Mouse (Mus musculus) lung, postnatal 25 days (tissue): ENCODE measurements at regions not wholly inside any gene's neighbourhood (a gene's known extent, or its start where the extent isn't known, plus 50 kb on each side); places are given as distances from the start of the nearest gene placed in this dataset.
A peak's percentile ranks its signal among the peaks of the same experiment; 100 is the strongest.

Experiments
- DNase-seq: peaks from one replicate; pipeline ENCODE4 v3.0.0; 2022; ENCODE audit warnings: low spot score

- no peak for DNase-seq
Measured at GRCm38 (mm10) chr5:149908376-149909078, 109.9 kb upstream of the Rxfp2 start.

DNA sequence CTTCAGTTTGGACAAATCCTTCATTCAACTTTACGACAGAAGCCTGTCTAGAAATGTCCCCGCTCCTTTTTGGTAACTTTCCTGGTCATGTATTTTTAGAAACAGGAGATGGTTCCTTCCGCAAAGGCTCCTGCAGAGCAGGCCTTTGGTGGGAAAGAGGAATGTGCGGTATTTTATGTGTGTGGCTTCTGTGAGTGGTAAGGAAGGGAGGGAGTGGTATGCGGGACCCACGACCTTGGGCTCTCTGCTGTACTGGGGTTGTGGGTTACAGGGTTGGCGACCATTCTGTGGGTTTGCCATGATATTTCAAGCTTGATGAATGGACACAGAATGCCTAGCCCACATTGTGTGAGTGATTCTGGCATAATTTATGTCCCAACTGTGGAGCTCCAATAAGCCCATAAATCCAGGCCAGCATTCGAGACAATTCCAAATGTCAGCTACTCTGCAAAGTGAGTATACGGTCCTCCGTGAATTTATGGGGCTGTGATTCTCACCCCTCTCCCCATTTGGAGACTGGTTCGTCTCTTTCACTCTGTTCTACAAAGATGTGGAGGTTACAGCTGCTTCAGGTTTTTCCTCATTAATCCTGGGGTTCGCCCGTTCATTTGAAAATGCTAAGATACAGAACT lies 109.3 kb upstream of the Rxfp2 start:
- no peak for DNase-seq

- no peak for DNase-seq
Measured at GRCm38 (mm10) chr5:149909971-149910370, 108.5 kb upstream of the Rxfp2 start.

DNA sequence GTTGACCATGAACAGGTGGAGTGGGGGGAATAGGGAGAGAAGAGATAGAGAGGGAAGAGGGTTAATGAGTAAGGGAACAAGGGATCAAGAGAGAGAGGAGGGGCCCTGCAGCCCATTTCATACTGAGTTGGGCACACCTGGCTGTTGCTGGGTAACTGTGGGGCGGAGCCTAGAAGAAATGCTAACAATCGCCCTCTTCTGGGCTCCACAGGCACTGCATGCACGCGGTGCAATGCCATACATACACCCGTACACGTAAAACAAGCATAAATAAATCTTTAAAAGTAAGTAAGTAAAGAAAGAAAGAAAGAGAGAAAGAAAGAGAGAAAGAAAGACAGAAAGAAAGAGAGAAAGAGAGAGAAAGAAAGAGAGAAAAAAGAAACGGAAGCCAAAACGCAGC lies 106.5 kb upstream of the Rxfp2 start:
- DNase-seq = no peak

GRCm38 (mm10) chr5:149915761-149916160 lies 102.7 kb upstream of the Rxfp2 start:
- peak; percentile 44 for DNase-seq

GRCm38 (mm10) chr5:149917374-149917773 lies 101.1 kb upstream of the Rxfp2 start:
- DNase-seq = no peak

DNA sequence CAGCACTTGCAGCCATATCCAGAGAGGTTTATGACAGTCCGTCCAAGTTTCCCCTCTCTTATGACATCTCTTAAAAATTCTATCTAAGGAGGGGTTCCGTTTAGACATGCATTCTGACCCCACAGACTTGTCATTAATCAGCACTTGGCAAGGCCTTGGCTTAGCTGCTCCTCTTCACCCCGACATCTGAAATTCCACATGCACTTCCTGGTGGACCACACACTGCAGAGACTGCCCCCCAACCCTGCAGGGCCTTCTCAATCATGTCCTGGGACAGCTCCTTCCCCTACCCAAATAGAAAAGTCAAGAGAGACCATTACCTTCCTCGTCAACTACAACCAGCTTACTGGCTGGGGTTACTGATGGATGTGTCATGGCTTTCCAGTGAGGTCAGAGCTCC lies 99.4 kb upstream of the Rxfp2 start:
- no peak for DNase-seq

- no peak for DNase-seq
Measured at GRCm38 (mm10) chr5:149920326-149920725, 98.1 kb upstream of the Rxfp2 start.

DNA sequence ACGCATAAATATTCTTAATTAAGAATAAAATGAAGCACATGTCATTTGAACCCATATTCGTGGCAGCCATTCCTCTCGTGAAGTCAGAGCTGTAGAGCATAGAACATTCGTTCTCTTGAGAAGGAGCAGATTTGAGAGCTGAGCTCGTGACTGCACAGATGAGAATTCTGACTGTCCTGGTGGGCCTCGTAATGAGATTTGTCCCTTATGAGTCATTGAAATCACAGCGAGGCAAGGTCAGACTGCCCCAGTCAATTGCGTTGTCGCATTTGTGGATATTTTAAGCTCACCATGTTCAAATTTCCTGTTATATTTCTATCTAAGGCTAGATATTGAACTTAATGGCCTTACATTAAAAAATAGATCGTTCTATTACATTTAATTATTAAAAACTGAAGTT lies 94.0 kb upstream of the Rxfp2 start:
- DNase-seq = no peak

GRCm38 (mm10) chr5:149926786-149927185 lies 91.7 kb upstream of the Rxfp2 start:
- DNase-seq = no peak

DNA sequence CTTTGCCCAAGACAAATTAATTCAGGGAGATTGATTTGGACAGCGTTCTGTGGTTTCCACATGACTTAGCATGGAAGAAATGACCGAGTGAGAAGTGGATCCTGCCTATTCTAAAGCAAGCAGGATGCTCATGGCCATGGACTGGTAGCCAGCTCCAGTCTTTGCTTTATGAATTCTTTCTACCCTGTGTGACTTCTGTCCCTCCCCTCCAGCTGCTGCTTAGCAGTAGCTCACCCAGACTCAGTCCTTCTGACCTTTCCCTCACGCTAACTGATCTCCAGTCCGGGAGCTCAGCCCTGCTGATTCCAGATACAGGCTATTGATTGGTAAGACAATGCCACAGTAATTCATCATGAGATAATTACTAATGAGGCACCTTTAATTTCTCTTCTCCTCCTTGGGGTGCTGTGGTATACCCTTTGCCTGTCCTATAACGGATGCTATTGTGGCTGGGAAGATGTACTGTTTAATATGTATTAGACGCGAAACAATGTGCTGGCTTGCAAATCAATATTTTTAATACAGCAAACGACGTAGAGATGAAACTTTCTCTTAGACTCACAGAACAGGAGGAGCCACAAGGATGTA lies 86.8 kb upstream of the Rxfp2 start:
- no peak for DNase-seq

DNA sequence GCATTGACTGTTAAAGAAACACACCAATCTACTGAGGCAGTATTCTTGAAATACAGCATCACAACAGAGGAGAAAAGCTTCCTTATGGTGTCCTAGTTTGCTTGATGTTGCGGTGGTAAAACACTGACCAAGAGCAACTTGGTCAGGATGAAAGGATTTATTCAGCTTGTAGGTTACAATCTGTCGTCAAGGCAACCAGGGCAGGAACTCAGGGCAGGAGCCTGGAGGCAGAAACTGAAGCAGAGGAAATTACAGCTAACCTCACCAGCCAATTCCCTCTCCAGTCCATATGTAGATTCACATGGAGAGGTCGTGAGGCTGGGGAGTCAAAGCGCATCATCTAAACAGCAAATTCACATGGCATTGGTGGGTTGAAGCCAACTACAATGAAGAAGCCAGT lies 86.3 kb upstream of the Rxfp2 start:
- DNase-seq = no peak

GRCm38 (mm10) chr5:149945651-149946050 lies 72.8 kb upstream of the Rxfp2 start:
- no peak for DNase-seq

- no peak for DNase-seq
Measured at GRCm38 (mm10) chr5:149947491-149947890, 71.0 kb upstream of the Rxfp2 start.

DNA sequence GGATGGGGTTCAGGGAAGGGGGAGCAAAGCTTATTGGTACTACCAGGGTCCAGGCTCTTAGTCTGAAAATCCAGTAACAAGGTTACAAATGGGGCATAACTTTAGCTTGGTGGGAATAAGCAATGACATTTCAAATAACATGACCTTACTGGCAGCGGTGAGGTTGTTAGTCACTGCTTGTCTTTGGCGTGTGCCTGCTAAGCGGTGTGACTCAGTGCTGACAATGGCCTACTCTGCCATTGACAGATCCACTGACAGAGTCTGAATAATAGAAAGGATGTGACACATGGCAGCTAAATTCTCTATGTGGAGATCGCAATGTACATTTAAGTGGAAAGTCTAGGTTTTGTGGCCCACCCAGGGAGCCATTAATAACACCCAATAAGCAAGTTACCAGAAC lies 61.5 kb upstream of the Rxfp2 start:
- no peak for DNase-seq

- DNase-seq = no peak
Measured at GRCm38 (mm10) chr5:149961178-149961577, 57.3 kb upstream of the Rxfp2 start.

GRCm38 (mm10) chr5:149964748-149965147 lies 53.7 kb upstream of the Rxfp2 start:
- DNase-seq = no peak
